Mouse (Mus musculus): ENCODE measurements at regions not wholly inside any gene's neighbourhood (a gene's known extent, or its start where the extent isn't known, plus 50 kb on each side); places are given as distances from the start of the nearest gene placed in this dataset.

DNA sequence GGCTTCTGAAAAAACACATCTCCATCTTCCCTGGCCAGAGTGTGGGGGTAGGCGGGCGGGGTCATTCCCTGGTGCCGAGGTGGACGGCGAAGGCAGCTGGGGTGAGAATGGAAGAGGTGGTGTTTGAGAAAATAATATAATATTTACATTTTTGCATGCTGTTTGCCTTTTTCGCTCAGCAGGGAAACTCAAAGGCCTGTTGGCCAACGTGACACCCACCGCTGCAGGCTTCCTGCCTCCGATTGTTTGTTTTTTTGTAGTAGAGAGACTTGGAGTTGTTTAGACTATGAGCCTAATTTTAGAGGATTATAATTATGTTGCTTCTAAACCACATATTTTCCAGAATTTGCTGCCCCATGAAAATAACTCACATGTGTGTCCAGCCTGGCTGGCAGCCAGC is 147.2 kb upstream of the Irx3 start:
- DNase-seq (ENCODE audit: low spot score): no peak

GRCm38 (mm10) chr8:91948173-91948940 is 146.5 kb upstream of the Irx3 start:
- no peak for DNase-seq (ENCODE audit: low spot score)

GRCm38 (mm10) chr8:91941005-91941404 is 139.1 kb upstream of the Irx3 start:
- no peak for DNase-seq (ENCODE audit: low spot score)

DNA sequence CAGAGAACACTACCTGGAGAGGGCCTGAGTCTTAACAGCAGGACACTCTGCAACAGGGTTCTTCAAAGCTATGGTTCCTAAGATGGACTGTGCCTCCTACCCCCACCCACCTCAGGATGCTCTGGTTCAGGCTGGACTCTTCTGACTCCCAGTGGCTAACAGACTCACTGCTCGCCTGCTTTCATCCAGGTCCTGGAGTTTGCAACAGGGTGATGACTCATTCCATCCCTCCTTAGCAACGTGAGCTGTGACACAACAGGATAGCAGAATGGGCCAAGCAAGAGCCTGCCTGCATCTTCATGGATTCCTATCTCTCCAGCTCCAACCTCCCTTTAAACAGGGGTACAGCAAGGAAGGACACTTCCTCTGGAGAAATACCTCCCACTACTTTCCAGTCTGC is 135.4 kb upstream of the Irx3 start:
- no peak for DNase-seq (ENCODE audit: low spot score)

GRCm38 (mm10) chr8:91930520-91930919 is 128.7 kb upstream of the Irx3 start:
- DNase-seq (ENCODE audit: low spot score): no peak

DNA sequence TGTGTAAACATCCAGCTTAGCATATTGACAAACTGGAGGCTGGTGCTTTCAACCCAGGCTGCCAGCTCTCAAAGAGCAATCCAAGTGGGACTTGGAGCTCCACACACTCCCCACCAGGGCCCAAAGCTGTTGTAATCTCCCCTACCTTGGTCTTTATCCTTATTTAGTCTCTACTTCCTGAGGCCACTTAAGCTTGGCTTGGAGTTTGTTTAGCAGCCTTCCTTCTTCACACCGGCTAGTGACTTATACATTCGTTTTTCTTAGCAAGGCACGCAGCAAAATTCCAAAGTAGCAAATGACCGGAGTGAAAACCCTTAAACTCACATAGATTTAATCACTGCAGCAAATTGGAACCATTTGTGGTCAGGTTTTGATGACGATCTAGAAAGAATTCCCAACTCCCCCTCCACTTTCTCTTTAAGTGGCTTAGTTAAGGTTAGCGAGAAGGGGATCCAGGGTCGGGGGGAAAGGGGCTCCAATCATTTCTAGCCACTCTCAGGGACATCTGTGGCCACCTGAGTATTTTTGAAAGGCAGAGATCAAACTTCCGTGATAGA is 124.2 kb upstream of the Irx3 start:
- no peak for DNase-seq (ENCODE audit: low spot score)

GRCm38 (mm10) chr8:91924152-91924551 is 122.3 kb upstream of the Irx3 start:
- no peak for DNase-seq (ENCODE audit: low spot score)

- peak; percentile 37 for DNase-seq (ENCODE audit: low spot score)
These were observed 120.5 kb upstream of the Irx3 start for GRCm38 (mm10) chr8:91922211-91922874.

DNA sequence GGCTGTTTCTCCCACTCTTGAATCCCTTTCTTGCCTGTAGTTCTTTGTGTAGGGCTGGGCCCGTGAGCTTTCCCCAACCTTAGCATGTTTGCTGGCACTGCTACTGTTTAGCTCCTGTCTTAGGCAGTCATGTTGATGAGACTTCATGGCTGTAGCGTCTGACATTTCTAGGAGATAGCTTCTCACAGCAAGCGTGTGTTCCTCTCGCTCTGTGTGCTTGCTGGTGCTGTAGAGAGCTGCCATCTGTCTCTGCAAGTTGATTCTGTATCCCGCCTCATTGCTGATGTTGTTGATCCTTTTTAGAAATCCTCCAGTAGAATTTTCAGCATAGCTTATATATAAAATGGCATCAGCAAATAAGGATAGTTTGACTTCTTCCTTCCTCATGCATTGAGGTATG is 116.0 kb upstream of the Irx3 start:
- no peak for DNase-seq (ENCODE audit: low spot score)

GRCm38 (mm10) chr8:91913971-91914370 is 112.1 kb upstream of the Irx3 start:
- DNase-seq (ENCODE audit: low spot score): no peak

GRCm38 (mm10) chr8:91913121-91913520 is 111.3 kb upstream of the Irx3 start:
- DNase-seq (ENCODE audit: low spot score): no peak

- no peak for DNase-seq (ENCODE audit: low spot score)
These were observed 107.9 kb upstream of the Irx3 start for GRCm38 (mm10) chr8:91909637-91910383.

DNA sequence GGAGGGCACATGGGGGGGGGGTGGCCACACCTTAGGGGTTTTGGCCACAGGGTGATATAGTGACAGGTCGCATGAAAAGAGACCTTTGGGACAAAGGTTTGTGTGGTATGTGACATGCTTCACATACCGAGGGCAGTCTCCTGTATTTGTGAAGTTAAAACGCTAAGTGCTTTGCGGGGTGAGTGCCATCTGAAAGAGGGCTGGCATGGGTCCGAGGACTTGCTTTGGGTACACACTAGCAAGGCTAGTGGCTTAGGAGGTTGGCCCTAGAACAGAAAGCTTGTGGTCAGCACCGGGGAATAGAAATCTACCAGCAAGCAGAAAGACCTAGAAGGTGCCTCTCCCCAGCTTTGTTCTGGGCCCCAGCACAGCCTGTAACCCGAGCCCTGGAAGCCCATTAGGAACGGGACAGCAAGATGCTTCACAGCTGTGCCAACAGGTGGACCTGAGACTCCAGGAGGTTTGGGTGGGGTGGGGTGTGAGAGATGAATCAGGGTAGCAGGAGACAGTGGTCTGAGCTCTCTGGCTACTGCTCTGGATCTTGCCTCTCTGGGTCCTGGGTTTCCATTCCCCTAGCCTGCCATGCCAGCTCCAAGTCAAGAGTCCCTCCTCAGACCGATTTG is 107.0 kb upstream of the Irx3 start:
- no peak for DNase-seq (ENCODE audit: low spot score)

DNA sequence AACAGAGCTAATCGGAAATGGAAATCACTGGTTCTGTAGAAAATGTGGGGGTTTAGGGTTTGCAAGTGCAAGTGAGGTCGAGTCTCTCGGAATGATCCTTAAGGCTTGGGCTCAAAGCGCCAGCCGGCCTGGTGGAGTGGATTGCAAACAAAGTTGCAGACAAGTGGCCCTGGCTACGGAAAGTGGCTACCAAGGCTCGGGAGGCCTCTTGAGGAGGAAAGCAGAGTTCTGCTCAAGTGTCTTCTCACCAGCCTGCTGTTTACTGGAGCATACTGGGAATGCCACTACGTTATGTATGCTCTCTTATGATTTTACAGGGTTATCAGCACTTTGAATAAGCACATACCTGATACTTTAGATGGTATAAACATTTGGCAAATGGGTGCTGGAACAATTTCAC is 105.3 kb upstream of the Irx3 start:
- DNase-seq (ENCODE audit: low spot score): no peak

- no peak for DNase-seq (ENCODE audit: low spot score)
These were observed 99.8 kb upstream of the Irx3 start for GRCm38 (mm10) chr8:91901525-91902281.

DNA sequence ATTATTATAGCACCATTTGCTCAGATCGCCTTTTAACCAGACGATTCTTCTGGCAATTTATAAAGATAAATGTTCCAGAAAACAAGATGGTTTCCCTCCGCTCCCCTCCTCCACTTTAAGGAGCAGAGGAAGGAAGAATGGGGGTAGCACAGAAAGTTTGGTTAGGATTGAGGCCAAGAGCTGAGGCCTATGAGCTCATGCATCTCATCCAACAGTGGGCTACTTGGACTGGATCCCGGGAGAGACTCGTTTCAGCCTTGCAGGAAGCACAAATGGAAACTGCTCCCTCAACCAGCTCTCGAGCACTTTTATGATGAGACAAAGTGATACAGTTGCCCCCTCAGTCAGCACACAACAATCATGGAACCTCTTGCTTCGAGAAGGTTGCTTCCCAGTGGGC is 97.9 kb upstream of the Irx3 start:
- no peak for DNase-seq (ENCODE audit: low spot score)

DNA sequence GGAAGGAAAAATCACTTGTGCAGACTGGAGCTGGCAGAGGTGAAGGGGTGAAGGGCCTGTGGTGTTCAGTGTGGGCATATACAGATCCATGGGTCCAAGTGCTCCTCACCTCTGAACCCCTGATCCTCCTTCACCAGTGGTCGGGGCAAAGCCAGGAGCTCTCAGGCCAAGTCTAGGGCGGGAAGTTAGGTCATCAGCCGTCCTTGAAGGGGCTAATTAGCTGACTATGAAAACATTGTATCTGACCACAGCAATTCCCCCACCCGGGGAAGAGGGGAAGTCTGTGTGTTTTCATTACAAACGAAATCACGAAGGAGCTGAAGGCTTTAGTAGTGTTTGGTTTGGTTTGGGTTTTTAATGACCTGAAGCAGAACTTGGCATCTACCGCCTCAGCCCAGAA is 95.5 kb upstream of the Irx3 start:
- no peak for DNase-seq (ENCODE audit: low spot score)

- no peak for DNase-seq (ENCODE audit: low spot score)
These were observed 94.1 kb upstream of the Irx3 start for GRCm38 (mm10) chr8:91895987-91896386.

- DNase-seq (ENCODE audit: low spot score): no peak
These were observed 83.0 kb upstream of the Irx3 start for GRCm38 (mm10) chr8:91884862-91885261.

DNA sequence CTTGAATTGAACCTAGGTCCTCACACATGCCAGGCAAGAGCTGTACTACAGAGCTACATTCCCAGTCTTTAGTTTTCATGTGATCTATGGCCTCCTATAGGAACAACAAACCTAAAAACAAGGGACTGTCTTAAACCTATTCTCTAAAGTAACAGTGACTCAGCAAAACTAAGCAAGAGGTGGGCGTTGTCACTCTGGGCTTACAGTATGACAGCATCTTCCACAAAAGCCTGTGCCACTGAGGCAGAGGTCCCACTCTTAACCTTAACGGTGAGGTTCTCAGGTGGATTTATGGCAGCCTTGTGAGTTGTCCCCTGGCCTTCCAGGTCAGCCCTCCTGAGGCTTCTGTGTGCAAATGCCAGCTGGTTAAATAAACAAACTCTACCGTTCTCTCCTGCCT is 82.5 kb upstream of the Irx3 start:
- no peak for DNase-seq (ENCODE audit: low spot score)

- no peak for DNase-seq (ENCODE audit: low spot score)
These were observed 81.1 kb upstream of the Irx3 start for GRCm38 (mm10) chr8:91883012-91883411.

DNA sequence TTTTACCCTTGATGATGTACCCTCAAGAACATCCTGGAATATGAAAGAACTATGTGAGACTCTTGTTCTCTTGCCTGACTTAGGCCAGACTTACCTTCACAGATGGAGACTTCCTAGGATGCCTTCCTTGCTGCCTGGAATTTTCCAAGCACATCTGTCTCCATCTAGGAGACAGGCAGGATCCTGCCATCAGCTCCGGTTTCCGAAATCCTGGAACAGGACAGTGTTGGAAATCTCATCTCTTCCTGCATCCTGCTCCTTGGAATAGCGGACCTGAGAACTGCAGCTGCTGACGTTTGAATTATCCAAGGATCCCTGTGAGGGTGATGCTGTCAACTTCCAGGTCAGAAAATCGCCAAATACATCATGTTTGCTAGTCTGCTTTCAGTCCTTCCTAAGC is 77.0 kb upstream of the Irx3 start:
- DNase-seq (ENCODE audit: low spot score): no peak

Measured in ovary, adult 18-20 months (tissue).